Comparison of ENCODE assay signal across 7 mouse cellular contexts in the genomic region with DNA sequence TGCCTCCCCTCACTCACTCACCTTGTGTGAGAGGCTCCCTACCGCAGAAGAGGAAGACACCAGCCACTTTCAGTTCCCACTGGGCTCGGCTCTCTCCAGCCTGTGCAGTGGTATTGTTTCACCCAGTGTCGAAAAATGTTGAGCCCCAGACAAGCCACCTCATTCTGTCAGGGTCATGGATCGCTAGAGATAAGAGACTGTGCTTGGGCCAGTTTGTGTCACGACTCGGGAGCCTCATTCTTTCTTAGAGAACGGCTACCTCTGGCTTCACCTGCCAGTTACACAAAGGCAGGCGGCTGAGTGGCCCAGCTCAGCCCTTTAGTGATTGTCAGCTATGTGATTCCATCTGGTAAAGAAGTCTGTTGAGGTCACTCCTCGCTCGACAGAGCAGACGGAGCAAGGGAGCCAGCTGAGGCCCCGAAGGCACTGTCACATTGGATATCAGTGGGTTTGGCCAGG. TPM values are rescaled to one million over a fixed set of nuclear protein-coding genes. Genes with fewer than 3 reads are reported as not detected.
DNase-seq lines count a peak whose midpoint lies in the region; ATAC-seq and TF ChIP-seq lines count a peak whose summit lies in the region.

No protein-coding gene starts in this region.

- no peak overlapping the region for H3K9ac ChIP-seq in neural tube, embryonic 11.5 days (ENCODE audit: low read length)
- no peak overlapping the region for H3K9ac ChIP-seq in neural tube, embryonic 15.5 days (replicated peaks)
- peak overlapping the region; percentile 41; the same call in 1 of the 2 replicates for H3K9ac ChIP-seq in hindbrain, embryonic 12.5 days
- no peak overlapping the region for H3K9ac ChIP-seq in stomach, postnatal 0 days (ENCODE audit: low read length)

- TF ChIP-seq EP300 in stomach, postnatal 0 days (optimal IDR thresholded peaks at IDR 0.05) = no peak

- TF ChIP-seq CTCF in stomach, postnatal 0 days (IDR thresholded peaks at IDR 0.05; ENCODE audit: low read depth) = no peak

- H3K4me2 ChIP-seq in neural tube, embryonic 11.5 days (ENCODE audit: low read depth) = no peak overlapping the region
- no peak overlapping the region for H3K4me2 ChIP-seq in neural tube, embryonic 15.5 days
- peak overlapping the region; percentile 29; the same call in 1 of the 2 replicates for H3K4me2 ChIP-seq in hindbrain, embryonic 12.5 days (replicated peaks)
- no peak overlapping the region for H3K4me2 ChIP-seq in stomach, postnatal 0 days (replicated peaks; ENCODE audit: low read depth)

- no peak for ATAC-seq in neural tube, embryonic 11.5 days (ENCODE audit: insufficient read depth, low FRiP score, low TSS enrichment)
- no peak for ATAC-seq in neural tube, embryonic 15.5 days (ENCODE audit: low FRiP score)
- peak; percentile 48; the same call in 1 of the 2 replicates for ATAC-seq in hindbrain, embryonic 12.5 days (ENCODE audit: low FRiP score)
- ATAC-seq in stomach, postnatal 0 days (ENCODE audit: low FRiP score, low TSS enrichment) = no peak

- peak overlapping the region; percentile 51 for H3K27ac ChIP-seq in neural tube, embryonic 11.5 days (ENCODE audit: low read depth, low read length)
- H3K27ac ChIP-seq in neural tube, embryonic 15.5 days (replicated peaks) = no peak overlapping the region
- H3K27ac ChIP-seq in hindbrain, embryonic 12.5 days = peak overlapping the region; percentile 87
- H3K27ac ChIP-seq in midbrain, embryonic 10.5 days (replicated peaks) = peak overlapping the region; percentile 56
- peak overlapping the region; percentile 35 for H3K27ac ChIP-seq in stomach, postnatal 0 days (replicated peaks)

- no peak overlapping the region for H3K4me3 ChIP-seq in neural tube, embryonic 11.5 days (ENCODE audit: low read depth, low read length)
- H3K4me3 ChIP-seq in neural tube, embryonic 15.5 days (replicated peaks) = no peak overlapping the region
- no peak overlapping the region for H3K4me3 ChIP-seq in hindbrain, embryonic 12.5 days
- H3K4me3 ChIP-seq in midbrain, embryonic 10.5 days = no peak overlapping the region
- H3K4me3 ChIP-seq in stomach, postnatal 0 days (ENCODE audit: low read depth, low read length) = no peak overlapping the region

- H3K27me3 ChIP-seq in neural tube, embryonic 11.5 days (ENCODE audit: control insufficient read depth, insufficient read depth, low read length) = no peaks in the 10 kb centered on the region
- no peaks in the 10 kb centered on the region for H3K27me3 ChIP-seq in neural tube, embryonic 15.5 days (replicated peaks)
- no peaks in the 10 kb centered on the region for H3K27me3 ChIP-seq in hindbrain, embryonic 12.5 days
- H3K27me3 ChIP-seq in midbrain, embryonic 10.5 days (ENCODE audit: low read depth, poor library complexity, severe bottlenecking) = no peaks in the 10 kb centered on the region
- H3K27me3 ChIP-seq in stomach, postnatal 0 days (ENCODE audit: control insufficient read depth, insufficient read depth, low read length) = no peaks in the 10 kb centered on the region

- no peaks in the 10 kb centered on the region for H3K36me3 ChIP-seq in neural tube, embryonic 11.5 days (ENCODE audit: control insufficient read depth, insufficient read depth, low read length)
- H3K36me3 ChIP-seq in neural tube, embryonic 15.5 days = 0 out of 2 replicates have a peak, but pooled peaks cover 6% of the 10 kb centered on the region
- no peaks in the 10 kb centered on the region for H3K36me3 ChIP-seq in hindbrain, embryonic 12.5 days
- peaks cover 22% of the 10 kb centered on the region; the same call in 1 of the 2 replicates for H3K36me3 ChIP-seq in midbrain, embryonic 10.5 days
- H3K36me3 ChIP-seq in stomach, postnatal 0 days (ENCODE audit: control insufficient read depth, insufficient read depth, low read length) = no peaks in the 10 kb centered on the region

- no peak for DNase-seq in neural tube, embryonic 11.5 days (ENCODE audit: low spot score)
- DNase-seq in midbrain, embryonic 10.5 days (ENCODE audit: low spot score) = no peak
- no peak for DNase-seq in stomach, postnatal 0 days (ENCODE audit: low spot score)
- DNase-seq in Muller cell, postnatal 12 days (ENCODE audit: inconsistent ontology term) = no peak
- DNase-seq in urinary bladder, postnatal 25 days (ENCODE audit: low spot score) = no peak

- H3K9me3 ChIP-seq in neural tube, embryonic 11.5 days (ENCODE audit: control insufficient read depth, low read length) = no peaks in the 10 kb centered on the region
- H3K9me3 ChIP-seq in neural tube, embryonic 15.5 days (replicated peaks) = no peaks in the 10 kb centered on the region
- no peaks in the 10 kb centered on the region for H3K9me3 ChIP-seq in hindbrain, embryonic 12.5 days (replicated peaks)
- no peaks in the 10 kb centered on the region for H3K9me3 ChIP-seq in midbrain, embryonic 10.5 days (replicated peaks)
- no peaks in the 10 kb centered on the region for H3K9me3 ChIP-seq in stomach, postnatal 0 days (ENCODE audit: control insufficient read depth, low read length)

- WGBS in neural tube, embryonic 11.5 days = 69% methylated on average over 12 of the region's 12 CpGs
- 34% methylated on average over 12 of the region's 12 CpGs for WGBS in neural tube, embryonic 15.5 days
- 42% methylated on average over 12 of the region's 12 CpGs for WGBS in hindbrain, embryonic 12.5 days
- WGBS in midbrain, embryonic 10.5 days = 52% methylated on average over 12 of the region's 12 CpGs
- 53% methylated on average over 12 of the region's 12 CpGs for WGBS in stomach, postnatal 0 days

- H3K4me1 ChIP-seq in neural tube, embryonic 11.5 days (ENCODE audit: control insufficient read depth, insufficient read depth, low read length) = peaks cover 11% of the 10 kb centered on the region
- peaks cover 89% of the 10 kb centered on the region for H3K4me1 ChIP-seq in neural tube, embryonic 15.5 days
- peaks cover 85% of the 10 kb centered on the region for H3K4me1 ChIP-seq in hindbrain, embryonic 12.5 days
- H3K4me1 ChIP-seq in midbrain, embryonic 10.5 days = peaks cover 96% of the 10 kb centered on the region
- H3K4me1 ChIP-seq in stomach, postnatal 0 days (replicated peaks; ENCODE audit: control insufficient read depth, insufficient read depth) = peaks cover 15% of the 10 kb centered on the region

RNA-seq across cellular contexts. Expression of a gene that starts 17.0 kb away (rescaled TPM):
- 10.5 and 12.1 TPM in 2 replicates for polyA plus RNA-seq in neural tube, embryonic 11.5 days (2014; fragmentation: Nextera tagmentation; extraction: Ambion mirVana)
- 22.7 and 25.8 TPM in 2 replicates for polyA plus RNA-seq in neural tube, embryonic 15.5 days (2015; fragmentation: Nextera tagmentation; extraction: Ambion mirVana)
- 20.9 and 21.1 TPM in 2 replicates for polyA plus RNA-seq in hindbrain, embryonic 12.5 days (2016; fragmentation: Nextera tagmentation; extraction: Ambion mirVana)
- 12.6 and 16.5 TPM in 2 replicates for polyA plus RNA-seq in midbrain, embryonic 10.5 days (2016; fragmentation: Nextera tagmentation; extraction: Ambion mirVana)
- 19.4 and 19.9 TPM in 2 replicates for polyA plus RNA-seq in stomach, postnatal 0 days (2015; fragmentation: Nextera tagmentation; extraction: Ambion mirVana)

RNA-seq across cellular contexts. Expression of a gene that starts 28.9 kb away (rescaled TPM):
- polyA plus RNA-seq in neural tube, embryonic 11.5 days (2014; fragmentation: Nextera tagmentation; extraction: Ambion mirVana) = 53.2 and 65.5 TPM in 2 replicates
- polyA plus RNA-seq in neural tube, embryonic 15.5 days (2015; fragmentation: Nextera tagmentation; extraction: Ambion mirVana) = 32.2 and 59.5 TPM in 2 replicates
- polyA plus RNA-seq in hindbrain, embryonic 12.5 days (2016; fragmentation: Nextera tagmentation; extraction: Ambion mirVana) = 37.5 and 40.5 TPM in 2 replicates
- 63.3 and 77.6 TPM in 2 replicates for polyA plus RNA-seq in midbrain, embryonic 10.5 days (2016; fragmentation: Nextera tagmentation; extraction: Ambion mirVana)
- polyA plus RNA-seq in stomach, postnatal 0 days (2015; fragmentation: Nextera tagmentation; extraction: Ambion mirVana) = 187 and 189 TPM in 2 replicates

RNA-seq across cellular contexts. Expression of a gene that starts 29.0 kb away (rescaled TPM):
- polyA plus RNA-seq in neural tube, embryonic 11.5 days (2014; fragmentation: Nextera tagmentation; extraction: Ambion mirVana) = 4.5 and 4.9 TPM in 2 replicates
- polyA plus RNA-seq in neural tube, embryonic 15.5 days (2015; fragmentation: Nextera tagmentation; extraction: Ambion mirVana) = 4.6 and 5.5 TPM in 2 replicates
- polyA plus RNA-seq in hindbrain, embryonic 12.5 days (2016; fragmentation: Nextera tagmentation; extraction: Ambion mirVana) = 4.6 and 4.9 TPM in 2 replicates
- 5.6 and 6.3 TPM in 2 replicates for polyA plus RNA-seq in midbrain, embryonic 10.5 days (2016; fragmentation: Nextera tagmentation; extraction: Ambion mirVana)
- polyA plus RNA-seq in stomach, postnatal 0 days (2015; fragmentation: Nextera tagmentation; extraction: Ambion mirVana) = 2.9 and 3.2 TPM in 2 replicates

RNA-seq across cellular contexts. Expression of a gene that starts 42.5 kb away (rescaled TPM):
- 1.3 and 2.1 TPM in 2 replicates for polyA plus RNA-seq in neural tube, embryonic 11.5 days (2014; fragmentation: Nextera tagmentation; extraction: Ambion mirVana)
- polyA plus RNA-seq in neural tube, embryonic 15.5 days (2015; fragmentation: Nextera tagmentation; extraction: Ambion mirVana) = 2.0 and 2.4 TPM in 2 replicates
- 2.0 and 2.7 TPM in 2 replicates for polyA plus RNA-seq in hindbrain, embryonic 12.5 days (2016; fragmentation: Nextera tagmentation; extraction: Ambion mirVana)
- 0.68 and 0.94 TPM in 2 replicates for polyA plus RNA-seq in midbrain, embryonic 10.5 days (2016; fragmentation: Nextera tagmentation; extraction: Ambion mirVana)
- 1.2 TPM in 2 replicates for polyA plus RNA-seq in stomach, postnatal 0 days (2015; fragmentation: Nextera tagmentation; extraction: Ambion mirVana)

RNA-seq across cellular contexts. Expression of a gene that starts 57.3 kb away (rescaled TPM):
- 42.9 and 43.3 TPM in 2 replicates for polyA plus RNA-seq in neural tube, embryonic 11.5 days (2014; fragmentation: Nextera tagmentation; extraction: Ambion mirVana)
- 65.6 and 68.2 TPM in 2 replicates for polyA plus RNA-seq in neural tube, embryonic 15.5 days (2015; fragmentation: Nextera tagmentation; extraction: Ambion mirVana)
- 55.0 and 55.1 TPM in 2 replicates for polyA plus RNA-seq in hindbrain, embryonic 12.5 days (2016; fragmentation: Nextera tagmentation; extraction: Ambion mirVana)
- polyA plus RNA-seq in midbrain, embryonic 10.5 days (2016; fragmentation: Nextera tagmentation; extraction: Ambion mirVana) = 44.8 and 48.9 TPM in 2 replicates
- 33.6 and 34.5 TPM in 2 replicates for polyA plus RNA-seq in stomach, postnatal 0 days (2015; fragmentation: Nextera tagmentation; extraction: Ambion mirVana)
